Mouse (Mus musculus): ENCODE results near the gene Dand5.

DNA sequence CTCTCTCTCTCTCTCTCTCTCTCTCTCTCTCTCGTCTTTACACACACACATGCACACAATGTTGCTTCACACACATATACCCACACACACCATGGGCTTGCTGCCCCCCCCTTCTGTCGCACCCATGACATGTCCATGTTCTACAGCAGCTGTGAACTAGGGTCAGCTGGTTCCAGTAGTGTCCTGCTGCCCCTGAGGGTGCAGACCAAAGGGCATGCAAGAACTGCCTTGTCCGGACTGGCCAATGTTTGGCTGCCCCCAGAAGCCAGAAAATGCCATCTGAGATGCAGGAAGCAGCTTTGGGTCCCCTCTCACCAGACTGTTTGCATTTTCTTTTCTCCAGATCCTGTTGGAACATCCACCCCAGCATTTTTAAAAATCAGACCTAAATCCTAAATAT lies 50.0 kb downstream of the Dand5 start:
- no peak for TF ChIP-seq POLR2A (IDR thresholded peaks at IDR 0.05; ENCODE audit: low read depth, low read length)
- TF ChIP-seq CTCF (IDR thresholded peaks at IDR 0.05; ENCODE audit: extremely low read depth, insufficient read depth, insufficient read length, insufficient replicate concordance): no peak

All from spleen, adult 2 months (tissue).